Mouse (Mus musculus) forebrain, embryonic 10.5 days (tissue): Measurements from ENCODE around the gene Tead4. TPM values are rescaled to one million over a fixed set of nuclear protein-coding genes. Genes with fewer than 3 reads are reported as not detected.
"Not testable (repeated sequence)": the region's sequence is repeated elsewhere in the genome, so short reads cannot be mapped to it uniquely, and the experiment has no call there.

ENCODE experiments used
- DNase-seq: peaks from one replicate; pipeline ENCODE4 v3.0.0-alpha.2; 2017; ENCODE audit warnings: low spot score; ENCODE audit errors: extremely low spot score
- H3K27ac ChIP-seq: fragments of 300-500 bp; sonication (generic); 2 replicates; pipeline ENCODE4 v1.5.1; 2016; ENCODE audit warnings: mild to moderate bottlenecking
- H3K27me3 ChIP-seq: fragments of 300-500 bp; sonication (generic); 2 replicates; pipeline ENCODE4 v1.6.1; 2016; ENCODE audit warnings: mild to moderate bottlenecking; ENCODE audit not compliant: poor library complexity, severe bottlenecking
- H3K36me3 ChIP-seq: fragments of 300-500 bp; sonication (generic); replicated peaks from 2 replicates; pipeline ENCODE4 v1.6.1; 2016; ENCODE audit warnings: mild to moderate bottlenecking, moderate library complexity
- H3K4me1 ChIP-seq: fragments of 300-500 bp; sonication (generic); 2 replicates; pipeline ENCODE4 v1.6.1; 2016
- H3K4me3 ChIP-seq: fragments of 300-500 bp; sonication (generic); 2 replicates; pipeline ENCODE4 v1.5.1; 2016; ENCODE audit warnings: mild to moderate bottlenecking, moderate library complexity
- H3K9me3 ChIP-seq: fragments of 300-500 bp; sonication (generic); 2 replicates; pipeline ENCODE4 v1.6.1; 2016; ENCODE audit warnings: mild to moderate bottlenecking, moderate library complexity
- WGBS: fragments of 180-500 bp; shearing (Covaris S2); methylation state at CpG from one replicate; pipeline ENCODE4 v1.1.7; 2016; 5-methylcytosine and 5-hydroxymethylcytosine counted together
- polyA plus RNA-seq: library from polyadenylated mRNA; unstranded; fragments of >200 nt; fragmentation: Nextera tagmentation; extraction: Ambion mirVana; gene quantifications from 2 replicates; pipeline ENCODE4 v1.2.1, GENCODE M21; 2016

Gene Tead4
- polyA plus RNA-seq, 1 experiment from 2014 or later: 1.4 TPM

- 83% methylated on average over 4 of the region's 4 CpGs for WGBS
- no peaks in the 10 kb centered on the region for H3K36me3 ChIP-seq
- H3K27ac ChIP-seq: no peak overlapping the region
- H3K4me1 ChIP-seq: 0 out of 2 replicates have a peak, but pooled peaks cover 10% of the 10 kb centered on the region
- no peak overlapping the region for H3K4me3 ChIP-seq
- DNase-seq: no peak
- H3K9me3 ChIP-seq: no peaks in the 10 kb centered on the region
- no peaks in the 10 kb centered on the region for H3K27me3 ChIP-seq
These were observed 75.4 kb downstream of the Tead4 start for GRCm38 (mm10) chr6:128225009-128225845.

GRCm38 (mm10) chr6:128223159-128223558 lies 77.5 kb downstream of the Tead4 start:
- H3K4me3 ChIP-seq: no peak overlapping the region
- H3K4me1 ChIP-seq: 0 out of 2 replicates have a peak, but pooled peaks cover 7% of the 10 kb centered on the region
- H3K36me3 ChIP-seq: no peaks in the 10 kb centered on the region
- no peaks in the 10 kb centered on the region for H3K27me3 ChIP-seq
- no peak for DNase-seq
- H3K27ac ChIP-seq: no peak overlapping the region
- H3K9me3 ChIP-seq: no peaks in the 10 kb centered on the region

DNA sequence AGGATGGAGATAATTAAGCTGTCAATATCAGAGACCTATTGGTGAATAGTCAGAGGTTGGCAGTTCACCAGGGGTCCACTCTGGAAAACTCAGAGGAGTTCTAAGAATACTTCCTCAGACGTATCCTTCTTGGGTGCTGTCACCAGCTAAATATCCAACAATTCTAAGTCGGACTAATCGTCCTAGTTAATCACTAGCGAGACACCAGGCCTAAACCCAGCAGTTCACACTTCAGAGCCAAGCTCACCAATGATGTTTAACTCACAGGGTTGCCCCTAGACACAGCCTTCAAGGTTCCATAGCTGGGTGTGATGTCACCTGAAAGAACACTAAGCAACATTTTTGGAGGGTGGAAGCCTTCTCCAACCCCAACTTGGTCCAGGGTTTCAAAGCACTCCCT lies 85.6 kb downstream of the Tead4 start:
- WGBS: 92% methylated on average over 4 of the region's 4 CpGs
- DNase-seq, H3K27ac ChIP-seq, H3K27me3 ChIP-seq, H3K9me3 ChIP-seq, H3K36me3 ChIP-seq, H3K4me3 ChIP-seq, H3K4me1 ChIP-seq: not testable (repeated sequence)

GRCm38 (mm10) chr6:128209199-128209598 lies 91.4 kb downstream of the Tead4 start:
- not testable (repeated sequence) for H3K27ac ChIP-seq, H3K27me3 ChIP-seq, H3K9me3 ChIP-seq, H3K4me3 ChIP-seq, H3K4me1 ChIP-seq, DNase-seq, H3K36me3 ChIP-seq
- 95% methylated on average over 1 of the region's 1 CpGs for WGBS

GRCm38 (mm10) chr6:128208491-128209170 lies 92.0 kb downstream of the Tead4 start:
- H3K27ac ChIP-seq: no peak overlapping the region
- H3K4me1 ChIP-seq: no peaks in the 10 kb centered on the region
- H3K36me3 ChIP-seq: no peaks in the 10 kb centered on the region
- no peaks in the 10 kb centered on the region for H3K27me3 ChIP-seq
- no peak overlapping the region for H3K4me3 ChIP-seq
- H3K9me3 ChIP-seq: no peaks in the 10 kb centered on the region
- 88% methylated on average over 8 of the region's 8 CpGs for WGBS
- DNase-seq: no peak

DNA sequence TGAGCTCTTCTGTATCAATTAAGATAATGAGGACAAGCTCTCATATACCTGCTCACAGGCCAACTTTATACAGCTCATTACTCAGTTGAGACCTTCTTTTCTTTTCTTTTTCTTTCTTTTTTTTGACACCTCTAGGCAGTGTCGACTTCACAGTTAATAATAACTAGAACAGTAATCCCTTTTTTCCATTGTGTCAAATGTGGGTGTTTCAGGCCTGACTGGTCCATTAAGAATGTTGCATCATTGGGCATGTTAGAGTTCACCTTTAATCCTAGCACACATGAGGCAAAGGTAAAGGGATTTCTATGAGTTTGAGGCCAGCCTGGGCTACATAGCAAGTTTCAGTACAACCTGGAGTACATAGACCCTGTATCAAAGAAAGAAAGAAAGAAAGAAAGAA lies 97.1 kb downstream of the Tead4 start:
- Histone ChIP-seq H3K36me3 (no peaks in the 10 kb centered on the region), H3K27me3 (no peaks in the 10 kb centered on the region), H3K4me3 (no peak overlapping the region), H3K27ac (no peak overlapping the region), H3K4me1 (peaks cover 13% of the 10 kb centered on the region), H3K9me3 (no peaks in the 10 kb centered on the region)
- no peak for DNase-seq
- 71% methylated on average over 1 of the region's 1 CpGs for WGBS

DNA sequence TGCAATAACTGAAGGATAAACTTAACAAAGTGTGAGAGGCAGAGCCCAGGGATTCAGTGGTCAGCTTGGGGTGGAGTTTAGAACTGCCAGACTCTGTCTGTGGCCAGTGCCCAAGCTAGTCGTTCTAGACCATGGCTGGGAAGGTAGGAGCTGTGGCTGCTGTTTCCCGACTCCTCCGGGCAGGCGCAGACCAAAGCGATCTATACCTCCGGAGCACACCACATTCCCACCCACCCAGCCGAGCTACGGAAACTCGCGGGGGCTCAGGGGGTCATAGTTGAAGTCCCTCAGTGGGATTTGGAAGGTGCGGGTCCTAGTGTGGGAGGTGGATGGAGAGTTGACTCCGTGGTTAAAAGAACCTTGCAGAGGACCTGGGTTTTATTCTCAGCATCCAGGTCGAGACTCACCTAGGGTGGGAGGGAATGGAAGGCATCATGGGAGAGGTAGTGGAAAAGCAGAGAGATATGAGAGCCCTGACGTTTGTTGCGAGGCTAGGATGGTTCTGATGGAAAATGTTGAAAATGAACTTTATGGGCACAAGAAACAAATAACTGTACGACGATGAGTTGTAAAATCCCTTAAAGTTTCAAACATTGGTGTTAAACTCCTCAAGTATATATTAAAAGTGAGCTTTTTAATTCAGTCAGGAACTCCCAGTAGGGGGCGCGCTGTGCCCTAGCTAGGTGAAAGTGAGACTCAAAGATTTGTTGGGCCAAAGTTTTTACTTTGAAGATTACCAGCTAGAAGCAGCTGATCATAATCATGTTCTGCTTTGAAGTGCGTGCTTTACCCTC lies 99.6 kb downstream of the Tead4 start:
- under 1% methylated on average over 20 of the region's 20 CpGs for WGBS
- H3K27ac ChIP-seq: peak overlapping the region; percentile 81

DNA sequence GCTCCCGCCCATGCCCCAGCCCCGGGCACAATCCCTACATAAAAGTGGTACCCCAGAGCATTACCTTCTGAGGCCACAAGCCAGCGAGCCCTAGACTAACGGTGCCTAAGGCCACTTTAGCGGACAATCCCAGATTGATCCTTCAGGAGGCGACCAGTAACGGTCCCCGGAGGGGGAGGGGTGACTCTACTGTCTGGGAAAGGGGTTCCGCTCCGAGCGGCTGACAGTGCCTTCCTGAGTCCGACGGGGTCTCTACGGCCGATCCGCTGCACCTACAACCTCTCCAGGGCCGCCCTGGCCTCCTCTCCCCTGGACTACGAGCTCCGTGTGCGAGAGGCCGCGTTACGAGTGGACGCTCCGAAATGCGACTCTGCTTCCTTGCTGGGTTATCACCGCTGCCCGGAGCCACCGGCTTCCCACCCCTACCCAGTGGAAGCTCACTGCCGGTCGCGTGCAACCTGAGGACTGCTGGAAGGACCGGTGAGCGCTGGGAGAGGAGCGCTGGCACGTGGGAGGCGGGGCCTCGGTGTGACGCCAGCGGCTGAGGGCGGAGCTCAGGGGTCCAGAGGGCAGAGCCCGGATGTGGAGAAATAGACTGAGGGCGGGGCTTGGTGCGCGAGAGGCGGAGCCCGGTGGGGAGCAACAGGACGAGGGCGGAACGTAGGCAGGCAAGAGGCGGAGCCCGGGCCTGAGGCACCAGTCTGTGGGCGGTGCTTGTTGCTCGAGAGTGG lies 100.3 kb downstream of the Tead4 start:
- under 1% methylated on average over 54 of the region's 54 CpGs for WGBS
- H3K36me3 ChIP-seq: no peaks in the 10 kb centered on the region
- no peaks in the 10 kb centered on the region for H3K27me3 ChIP-seq
- peak; percentile 99 for DNase-seq
- peaks cover 13% of the 10 kb centered on the region for H3K4me1 ChIP-seq
- H3K9me3 ChIP-seq: no peaks in the 10 kb centered on the region
- peak overlapping the region; percentile 81 for H3K27ac ChIP-seq
- peak overlapping the region; percentile 68 for H3K4me3 ChIP-seq

More for the DNA sequence above, 99.6 kb downstream of the Tead4 start:
- Histone ChIP-seq H3K9me3 (no peaks in the 10 kb centered on the region), H3K27me3 (no peaks in the 10 kb centered on the region), H3K4me1 (peaks cover 13% of the 10 kb centered on the region), H3K36me3 (no peaks in the 10 kb centered on the region), H3K4me3 (peak overlapping the region; percentile 68)
- DNase-seq: peak; percentile 46

DNA sequence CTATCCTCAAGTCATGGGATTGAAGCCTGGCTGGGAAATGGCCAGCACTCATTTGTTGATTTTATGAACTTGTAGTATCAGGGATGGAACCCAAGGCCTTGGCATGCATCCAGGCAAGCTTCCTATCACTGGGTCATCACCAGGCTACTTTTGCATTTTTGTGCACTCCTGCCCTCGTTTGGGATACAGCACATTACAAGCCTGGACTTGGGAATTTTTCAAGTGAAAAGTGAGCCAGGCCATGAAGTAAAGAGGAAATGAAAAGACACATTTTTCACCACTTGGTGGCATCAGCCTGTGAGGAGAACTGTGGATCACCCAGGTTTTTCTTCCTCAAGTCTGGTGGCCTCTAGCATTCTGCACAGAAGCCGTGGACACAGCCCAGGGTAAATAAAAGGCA lies 117.1 kb downstream of the Tead4 start:
- Histone ChIP-seq H3K4me1 (no peaks in the 10 kb centered on the region), H3K27ac (no peak overlapping the region), H3K9me3 (no peaks in the 10 kb centered on the region), H3K36me3 (no peaks in the 10 kb centered on the region), H3K4me3 (no peak overlapping the region), H3K27me3 (no peaks in the 10 kb centered on the region)
- no peak for DNase-seq
- WGBS: 64% methylated on average over 2 of the region's 2 CpGs

GRCm38 (mm10) chr6:128181176-128181575 lies 119.4 kb downstream of the Tead4 start:
- no peaks in the 10 kb centered on the region for H3K9me3 ChIP-seq
- 74% methylated on average over 5 of the region's 5 CpGs for WGBS
- H3K4me1 ChIP-seq: no peaks in the 10 kb centered on the region
- no peaks in the 10 kb centered on the region for H3K36me3 ChIP-seq
- H3K27ac ChIP-seq: no peak overlapping the region
- H3K27me3 ChIP-seq: no peaks in the 10 kb centered on the region
- DNase-seq: no peak
- H3K4me3 ChIP-seq: no peak overlapping the region

GRCm38 (mm10) chr6:128179651-128180050 lies 121.0 kb downstream of the Tead4 start:
- H3K27me3 ChIP-seq: no peaks in the 10 kb centered on the region
- H3K4me1 ChIP-seq: no peaks in the 10 kb centered on the region
- no peaks in the 10 kb centered on the region for H3K9me3 ChIP-seq
- no peak overlapping the region for H3K4me3 ChIP-seq
- WGBS: 100% methylated on average over 1 of the region's 1 CpGs
- no peaks in the 10 kb centered on the region for H3K36me3 ChIP-seq
- DNase-seq: no peak
- H3K27ac ChIP-seq: no peak overlapping the region

- Histone ChIP-seq H3K4me1 (no peaks in the 10 kb centered on the region), H3K36me3 (no peaks in the 10 kb centered on the region), H3K27me3 (no peaks in the 10 kb centered on the region), H3K27ac (no peak overlapping the region), H3K9me3 (no peaks in the 10 kb centered on the region), H3K4me3 (no peak overlapping the region)
- 66% methylated on average over 5 of the region's 5 CpGs for WGBS
- DNase-seq: no peak
These were observed 121.4 kb downstream of the Tead4 start for GRCm38 (mm10) chr6:128179247-128179646.
